Mouse (Mus musculus) embryonic facial prominence, embryonic 13.5 days (tissue): ENCODE results near the gene Pcnx2. TPM values are rescaled to one million over a fixed set of nuclear protein-coding genes. Genes with fewer than 3 reads are reported as not detected.

Experiments
- ATAC-seq: fragments of 200-750 bp; cut with Nextera tagmentation; 2 replicates; pipeline ENCODE4 v1.8.0; 2017; ENCODE audit warnings: low read depth; ENCODE audit not compliant: insufficient number of reproducible peaks, insufficient read depth, low FRiP score, low TSS enrichment
- H3K27ac ChIP-seq: fragments of 300-500 bp; sonication (generic); 2 replicates; pipeline ENCODE4 v1.5.1; 2015; ENCODE audit warnings: moderate library complexity, mild to moderate bottlenecking, inconsistent platforms
- H3K27me3 ChIP-seq: fragments of 300-500 bp; sonication (generic); 2 replicates; pipeline ENCODE4 v1.6.1; 2015; ENCODE audit warnings: mild to moderate bottlenecking, inconsistent platforms
- H3K36me3 ChIP-seq: fragments of 300-500 bp; sonication (generic); 2 replicates; pipeline ENCODE4 v1.6.1; 2015; ENCODE audit warnings: mild to moderate bottlenecking, inconsistent platforms
- H3K4me1 ChIP-seq: fragments of 300-500 bp; sonication (generic); 2 replicates; pipeline ENCODE4 v1.6.1; 2015; ENCODE audit warnings: inconsistent platforms
- H3K4me2 ChIP-seq: fragments of 300-500 bp; sonication (generic); 2 replicates; pipeline ENCODE4 v1.6.1; 2015; ENCODE audit warnings: moderate library complexity, mild to moderate bottlenecking, inconsistent platforms
- H3K4me3 ChIP-seq: fragments of 300-500 bp; sonication (generic); 2 replicates; pipeline ENCODE4 v1.5.1; 2015; ENCODE audit warnings: mild to moderate bottlenecking, inconsistent platforms
- H3K9ac ChIP-seq: fragments of 300-500 bp; sonication (generic); 2 replicates; pipeline ENCODE4 v1.6.1; 2015; ENCODE audit warnings: mild to moderate bottlenecking, inconsistent platforms
- H3K9me3 ChIP-seq: fragments of 300-500 bp; sonication (generic); 2 replicates; pipeline ENCODE4 v1.6.1; 2016; ENCODE audit warnings: inconsistent platforms
- WGBS: fragments of 180-500 bp; shearing (Covaris S2); methylation state at CpG from one replicate; pipeline ENCODE4 v1.1.7; 2015; ENCODE audit warnings: mixed read lengths; 5-methylcytosine and 5-hydroxymethylcytosine counted together
- polyA plus RNA-seq: library from polyadenylated mRNA; unstranded; fragments of >200 nt; fragmentation: Nextera tagmentation; extraction: Ambion mirVana; gene quantifications from 2 replicates; pipeline ENCODE4 v1.2.1, GENCODE M21; 2015

Gene Pcnx2
- polyA plus RNA-seq, 1 experiment from 2014 or later: 0.37 TPM

DNA sequence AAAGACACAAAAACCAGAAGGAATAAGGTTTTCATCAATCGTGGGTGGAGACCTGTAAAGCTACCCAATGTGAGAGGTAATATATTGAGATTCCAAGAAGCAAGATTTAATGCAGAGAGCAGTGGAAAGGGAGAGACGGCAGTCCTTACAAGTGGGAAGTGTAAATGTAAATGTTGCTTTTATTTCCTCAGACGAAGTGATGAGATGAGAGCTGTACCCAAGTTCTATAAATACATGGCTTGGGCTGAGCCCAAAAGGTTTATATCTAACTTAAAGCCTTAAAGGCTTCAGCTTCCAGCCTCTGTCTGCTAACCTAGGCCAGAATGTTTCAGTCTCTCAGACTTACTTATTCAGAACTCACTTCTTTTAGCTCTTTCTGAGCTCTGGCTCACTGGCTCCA, 8.2 kb downstream of the Pcnx2 start:
- WGBS: 80% methylated on average over 3 of the region's 3 CpGs
- no peak overlapping the region for H3K27ac ChIP-seq
- H3K36me3 ChIP-seq: no peaks in the 10 kb centered on the region
- H3K9ac ChIP-seq: no peak overlapping the region
- no peaks in the 10 kb centered on the region for H3K4me1 ChIP-seq
- H3K9me3 ChIP-seq: 0 out of 2 replicates have a peak, but pooled peaks cover under 1% of the 10 kb centered on the region
- ATAC-seq: no peak
- H3K4me2 ChIP-seq: no peak overlapping the region
- no peak overlapping the region for H3K4me3 ChIP-seq
- H3K27me3 ChIP-seq: peaks cover 2% of the 10 kb centered on the region

DNA sequence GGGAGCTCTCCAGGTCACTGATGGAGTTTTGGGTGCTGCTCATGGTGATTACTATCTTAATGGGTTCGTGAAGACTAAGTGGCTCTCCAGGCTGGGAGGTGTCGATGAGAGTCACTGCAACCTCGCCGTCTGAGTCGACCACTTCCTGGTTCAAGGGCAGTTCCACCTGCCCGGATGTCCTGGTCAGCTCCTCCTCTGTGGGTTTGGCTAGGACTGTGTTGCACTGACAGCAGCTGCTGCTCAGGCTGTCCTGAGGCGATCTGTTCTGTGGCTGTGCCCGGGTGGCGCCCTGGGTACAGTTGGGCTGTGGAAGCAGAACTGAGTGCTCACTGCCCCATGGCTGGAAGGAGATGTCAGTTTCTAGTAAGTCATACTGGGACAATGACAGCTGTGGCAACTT, 10.6 kb downstream of the Pcnx2 start:
- Histone ChIP-seq H3K4me3 (no peak overlapping the region), H3K9me3 (0 out of 2 replicates have a peak, but pooled peaks cover 4% of the 10 kb centered on the region), H3K4me2 (no peak overlapping the region), H3K9ac (no peak overlapping the region), H3K27me3 (no peaks in the 10 kb centered on the region), H3K36me3 (no peaks in the 10 kb centered on the region), H3K27ac (no peak overlapping the region), H3K4me1 (no peaks in the 10 kb centered on the region)
- 93% methylated on average over 9 of the region's 9 CpGs for WGBS
- no peak for ATAC-seq

GRCm38 (mm10) chr8:125880447-125880846, 17.7 kb downstream of the Pcnx2 start:
- ATAC-seq: no peak
- Histone ChIP-seq H3K4me3 (no peak overlapping the region), H3K4me2 (no peak overlapping the region), H3K4me1 (no peaks in the 10 kb centered on the region), H3K27me3 (no peaks in the 10 kb centered on the region), H3K9ac (no peak overlapping the region), H3K27ac (no peak overlapping the region), H3K9me3 (0 out of 2 replicates have a peak, but pooled peaks cover 4% of the 10 kb centered on the region), H3K36me3 (no peaks in the 10 kb centered on the region)
- 78% methylated on average over 4 of the region's 4 CpGs for WGBS

DNA sequence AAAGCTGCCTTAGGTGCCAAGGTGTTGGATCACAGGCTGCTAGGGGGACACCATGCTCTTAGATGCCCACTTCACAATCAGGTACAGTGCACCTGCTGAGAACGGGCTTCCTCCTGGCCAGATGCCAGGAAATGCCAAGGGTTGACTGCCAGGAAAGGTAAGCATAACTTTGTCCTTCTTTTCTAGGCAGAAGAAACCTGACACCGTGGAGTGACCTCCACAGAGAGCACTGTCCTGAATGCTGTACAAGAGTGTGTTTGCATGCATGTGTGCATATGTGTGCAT, 24.9 kb downstream of the Pcnx2 start:
- Histone ChIP-seq H3K27me3 (0 out of 2 replicates have a peak, but pooled peaks cover 8% of the 10 kb centered on the region), H3K36me3 (no peaks in the 10 kb centered on the region), H3K9me3 (no peaks in the 10 kb centered on the region), H3K9ac (no peak overlapping the region), H3K27ac (no peak overlapping the region), H3K4me2 (no peak overlapping the region), H3K4me1 (peaks cover 24% of the 10 kb centered on the region), H3K4me3 (no peak overlapping the region)
- 70% methylated on average over 2 of the region's 2 CpGs for WGBS
- ATAC-seq: no peak

DNA sequence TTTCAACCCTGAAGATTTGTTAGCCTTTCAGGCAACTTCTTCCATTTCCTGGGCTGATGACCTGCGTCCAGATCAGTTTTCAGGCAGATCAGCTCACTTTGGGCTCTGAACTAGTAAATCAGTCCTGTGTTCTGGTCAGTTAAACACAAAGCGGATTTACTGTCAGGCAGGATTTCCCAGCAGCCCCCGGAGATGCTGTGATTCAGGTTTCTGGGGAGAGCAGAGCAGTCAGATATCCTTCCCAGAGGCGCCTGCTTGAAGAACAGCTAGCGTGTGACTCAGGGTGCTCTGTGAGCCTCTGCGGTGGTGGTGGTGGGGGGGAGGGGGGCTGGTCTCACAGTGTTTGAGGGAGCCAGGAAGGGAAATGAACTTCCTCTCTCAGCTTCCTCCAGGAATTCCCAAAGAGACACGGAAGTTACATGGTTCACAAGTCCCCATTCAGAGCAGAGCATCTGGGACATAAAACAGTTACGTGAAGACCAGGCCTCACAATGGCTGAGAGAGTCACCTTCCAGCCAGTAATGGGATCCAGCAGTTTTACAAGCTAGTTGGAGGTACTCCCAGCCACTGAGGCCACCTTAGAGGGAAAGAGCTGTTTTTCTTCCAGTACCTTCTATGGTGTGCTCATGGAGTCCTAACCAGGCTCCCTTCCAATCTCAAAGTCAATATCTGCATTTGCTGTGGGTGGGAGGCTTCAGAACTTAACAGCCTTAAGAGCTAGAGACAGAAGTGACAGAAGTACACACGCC, 25.4 kb downstream of the Pcnx2 start:
- Histone ChIP-seq H3K9me3 (no peaks in the 10 kb centered on the region), H3K27me3 (0 out of 2 replicates have a peak, but pooled peaks cover 8% of the 10 kb centered on the region), H3K4me1 (peaks cover 24% of the 10 kb centered on the region), H3K4me3 (no peak overlapping the region), H3K4me2 (no peak overlapping the region), H3K9ac (no peak overlapping the region), H3K27ac (no peak overlapping the region; the same call in 1 of the 2 replicates), H3K36me3 (no peaks in the 10 kb centered on the region)
- no peak for ATAC-seq
- 51% methylated on average over 9 of the region's 9 CpGs for WGBS

DNA sequence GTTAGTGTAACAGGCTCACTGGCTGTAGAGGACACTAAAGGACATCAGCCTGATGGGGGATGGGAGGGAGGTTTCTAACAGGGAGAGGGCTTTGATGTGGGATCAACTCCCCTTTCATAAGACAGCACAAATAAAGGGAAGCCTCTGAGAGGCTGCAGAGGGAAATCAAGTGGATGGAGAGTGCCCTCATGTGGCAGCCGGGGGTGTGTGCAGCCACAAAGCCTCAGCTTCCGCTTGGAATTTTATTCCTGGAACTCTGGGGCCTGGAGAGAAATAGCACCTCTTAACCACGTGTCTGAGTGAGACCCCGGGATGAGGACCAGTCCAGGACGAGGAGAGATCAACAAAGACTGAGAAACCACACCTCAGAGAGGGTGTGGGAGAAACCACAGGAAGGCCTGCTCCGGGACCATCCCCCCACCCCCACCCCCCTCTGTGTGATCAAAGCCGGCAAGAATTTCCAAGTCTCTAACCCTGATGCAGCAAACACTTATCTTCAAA, 27.2 kb downstream of the Pcnx2 start:
- no peaks in the 10 kb centered on the region for H3K36me3 ChIP-seq
- WGBS: 0% methylated on average over 7 of the region's 7 CpGs
- no peak overlapping the region for H3K4me3 ChIP-seq
- no peak overlapping the region for H3K27ac ChIP-seq
- ATAC-seq: no peak
- H3K9me3 ChIP-seq: no peaks in the 10 kb centered on the region
- no peak overlapping the region for H3K9ac ChIP-seq
- peaks cover 24% of the 10 kb centered on the region for H3K4me1 ChIP-seq
- H3K27me3 ChIP-seq: 0 out of 2 replicates have a peak, but pooled peaks cover 8% of the 10 kb centered on the region
- H3K4me2 ChIP-seq: peak overlapping the region; percentile 37

GRCm38 (mm10) chr8:125870179-125870702, 27.9 kb downstream of the Pcnx2 start:
- H3K4me2 ChIP-seq: no peak overlapping the region; the same call in 1 of the 2 replicates
- no peak overlapping the region for H3K9ac ChIP-seq
- 42% methylated on average over 6 of the region's 6 CpGs for WGBS
- H3K4me3 ChIP-seq: no peak overlapping the region
- 0 out of 2 replicates have a peak, but pooled peaks cover 8% of the 10 kb centered on the region for H3K27me3 ChIP-seq
- H3K9me3 ChIP-seq: no peaks in the 10 kb centered on the region
- H3K4me1 ChIP-seq: peaks cover 24% of the 10 kb centered on the region
- H3K27ac ChIP-seq: no peak overlapping the region
- no peaks in the 10 kb centered on the region for H3K36me3 ChIP-seq
- ATAC-seq: no peak

DNA sequence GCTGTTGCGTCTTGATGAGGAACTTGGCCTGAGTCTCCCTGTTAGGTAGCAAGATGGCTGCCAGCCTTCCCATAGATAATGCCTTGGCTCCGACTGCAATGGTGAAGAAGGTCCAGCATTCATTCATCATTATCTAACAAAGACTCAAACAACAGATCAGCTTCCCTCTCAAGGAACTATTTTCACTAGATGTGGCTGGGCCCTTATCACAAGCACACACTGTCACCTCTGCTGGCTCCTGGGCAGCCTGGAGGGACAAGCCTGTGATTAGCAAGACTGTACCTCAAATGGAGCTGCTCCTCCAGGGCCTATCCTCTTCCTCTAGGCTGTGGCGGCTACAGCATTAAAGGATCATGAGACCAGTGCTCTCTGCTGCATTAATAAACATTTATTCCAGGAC, 28.4 kb downstream of the Pcnx2 start:
- ATAC-seq: no peak
- Histone ChIP-seq H3K4me2 (no peak overlapping the region), H3K36me3 (no peaks in the 10 kb centered on the region), H3K4me1 (peaks cover 24% of the 10 kb centered on the region), H3K9ac (no peak overlapping the region), H3K27ac (no peak overlapping the region), H3K4me3 (no peak overlapping the region), H3K9me3 (no peaks in the 10 kb centered on the region), H3K27me3 (0 out of 2 replicates have a peak, but pooled peaks cover 8% of the 10 kb centered on the region)
- 85% methylated on average over 3 of the region's 3 CpGs for WGBS

DNA sequence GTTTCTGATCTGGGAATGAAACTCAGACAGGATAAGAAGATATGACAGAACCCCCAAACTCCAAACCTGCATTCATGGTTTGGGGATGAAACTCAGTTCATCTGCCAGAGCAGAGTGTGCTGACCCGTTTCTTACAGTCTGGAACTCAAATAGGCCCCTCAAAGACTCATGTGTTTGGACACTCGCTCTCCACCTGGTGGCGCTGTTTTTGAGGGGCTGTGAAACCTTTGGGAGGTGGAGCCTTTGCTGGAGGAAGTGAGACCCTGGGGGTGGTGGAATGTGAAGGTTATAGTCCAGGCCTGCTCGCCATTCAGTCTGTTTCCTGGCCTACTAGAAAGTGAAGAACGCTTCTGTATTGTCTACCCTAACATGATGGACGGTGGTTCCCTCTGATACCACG, 29.6 kb downstream of the Pcnx2 start:
- Histone ChIP-seq H3K27ac (no peak overlapping the region), H3K36me3 (no peaks in the 10 kb centered on the region), H3K9ac (no peak overlapping the region), H3K4me2 (no peak overlapping the region), H3K9me3 (no peaks in the 10 kb centered on the region), H3K27me3 (0 out of 2 replicates have a peak, but pooled peaks cover 8% of the 10 kb centered on the region), H3K4me3 (no peak overlapping the region), H3K4me1 (peaks cover 24% of the 10 kb centered on the region)
- WGBS: 69% methylated on average over 7 of the region's 7 CpGs
- no peak for ATAC-seq

GRCm38 (mm10) chr8:125866125-125866524, 32.0 kb downstream of the Pcnx2 start:
- no peak overlapping the region for H3K4me3 ChIP-seq
- H3K4me1 ChIP-seq: peaks cover 17% of the 10 kb centered on the region
- WGBS: 82% methylated on average over 12 of the region's 12 CpGs
- H3K27ac ChIP-seq: no peak overlapping the region
- 0 out of 2 replicates have a peak, but pooled peaks cover 8% of the 10 kb centered on the region for H3K27me3 ChIP-seq
- no peaks in the 10 kb centered on the region for H3K36me3 ChIP-seq
- H3K9me3 ChIP-seq: no peaks in the 10 kb centered on the region
- no peak overlapping the region for H3K9ac ChIP-seq
- ATAC-seq: no peak
- H3K4me2 ChIP-seq: no peak overlapping the region

DNA sequence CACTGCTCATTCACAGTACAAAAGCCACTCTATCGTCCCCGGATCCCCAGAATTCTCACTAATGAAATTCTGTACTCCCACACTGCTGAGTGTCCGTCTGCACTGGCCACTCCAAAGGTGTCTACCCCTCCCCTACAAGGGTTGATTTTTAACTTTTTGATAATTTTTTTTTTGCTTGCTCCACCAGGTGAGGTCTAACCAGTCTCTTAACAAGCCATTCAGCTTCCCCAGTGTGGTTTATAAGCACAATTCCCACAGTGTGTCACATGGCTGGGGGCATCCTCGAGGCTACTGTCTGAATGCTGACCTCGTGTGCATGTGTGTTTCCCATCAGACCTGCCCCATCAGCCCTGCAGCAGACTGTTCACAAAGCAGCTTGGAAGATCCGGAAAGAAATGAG, 40.9 kb downstream of the Pcnx2 start:
- Histone ChIP-seq H3K36me3 (no peaks in the 10 kb centered on the region), H3K4me1 (peaks cover 8% of the 10 kb centered on the region), H3K27ac (no peak overlapping the region), H3K9me3 (no peaks in the 10 kb centered on the region), H3K4me3 (no peak overlapping the region), H3K9ac (no peak overlapping the region), H3K27me3 (no peaks in the 10 kb centered on the region), H3K4me2 (no peak overlapping the region)
- WGBS: 59% methylated on average over 6 of the region's 6 CpGs
- ATAC-seq: no peak

DNA sequence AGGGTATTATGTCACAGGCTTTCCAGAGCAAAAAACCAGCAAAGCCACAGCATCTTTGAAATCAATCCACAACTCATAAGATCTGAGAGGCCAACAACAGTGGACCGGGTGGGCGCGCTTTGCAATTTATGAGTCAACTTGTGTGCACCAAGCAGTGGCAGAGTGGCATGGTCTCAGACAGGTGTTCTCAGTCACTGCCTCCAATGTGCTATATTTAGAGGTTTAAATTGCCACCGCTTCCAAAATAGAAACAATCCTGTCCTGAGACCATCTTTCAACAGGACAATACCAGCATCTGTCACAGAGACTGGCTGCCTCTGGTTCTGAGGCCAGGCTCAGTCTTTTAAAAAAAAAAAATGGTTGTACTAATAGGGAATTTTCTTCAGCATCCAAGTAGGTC, 42.0 kb downstream of the Pcnx2 start:
- no peaks in the 10 kb centered on the region for H3K36me3 ChIP-seq
- WGBS: 90% methylated on average over 4 of the region's 4 CpGs
- no peak for ATAC-seq
- H3K9ac ChIP-seq: no peak overlapping the region
- no peak overlapping the region for H3K27ac ChIP-seq
- H3K4me2 ChIP-seq: no peak overlapping the region
- no peaks in the 10 kb centered on the region for H3K27me3 ChIP-seq
- no peak overlapping the region for H3K4me3 ChIP-seq
- H3K4me1 ChIP-seq: peaks cover 1% of the 10 kb centered on the region; the same call in 1 of the 2 replicates
- H3K9me3 ChIP-seq: no peaks in the 10 kb centered on the region
